Mouse (Mus musculus): ENCODE measurements around the gene Dcaf6.

DNA sequence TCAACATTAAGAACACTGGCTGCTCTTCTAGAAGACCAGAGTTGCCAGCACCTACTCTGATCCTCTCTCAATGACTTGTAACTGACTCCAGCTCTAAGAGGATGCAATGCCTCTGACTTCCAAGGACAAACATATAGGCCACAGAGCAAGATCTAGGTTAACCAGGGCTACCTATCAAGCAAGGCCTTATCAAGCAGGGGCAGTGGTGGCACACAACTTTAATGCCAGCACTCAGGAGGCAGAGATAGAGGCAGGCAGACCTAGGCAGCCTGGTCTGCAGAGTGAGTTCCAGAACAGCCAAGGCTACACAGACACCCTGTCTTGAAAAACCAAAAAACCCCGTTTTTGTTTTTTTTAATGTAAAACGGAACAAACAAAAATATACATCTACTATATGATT is 34.0 kb downstream of the Dcaf6 start:
- no peak for TF ChIP-seq CTCF (IDR thresholded peaks at IDR 0.05; ENCODE audit: extremely low read depth, insufficient read depth, low read length)
- no peak for TF ChIP-seq POLR2A (IDR thresholded peaks at IDR 0.05; ENCODE audit: extremely low read depth, insufficient read depth, low read length)
